Mouse (Mus musculus) liver, embryonic 11.5 days (tissue): Measurements from ENCODE around the gene Kif21a. TPM values are rescaled to one million over a fixed set of nuclear protein-coding genes. Genes with fewer than 3 reads are reported as not detected.

Source experiments
- ATAC-seq: fragments of 200-750 bp; cut with Nextera tagmentation; replicated peaks from 2 replicates; pipeline ENCODE4 v1.8.0; 2017; ENCODE audit warnings: moderate number of reproducible peaks, mild to moderate bottlenecking, moderate TSS enrichment, moderate library complexity; ENCODE audit not compliant: low FRiP score
- DNase-seq: peaks from one replicate; pipeline ENCODE4 v3.0.0-alpha.2; 2017; ENCODE audit warnings: low spot score
- H3K27ac ChIP-seq: fragments of 300-500 bp; sonication (generic); 2 replicates; pipeline ENCODE4 v1.5.1; 2014; ENCODE audit warnings: mild to moderate bottlenecking, low read depth, low read length, control low read depth
- H3K27me3 ChIP-seq: fragments of 300-500 bp; sonication (generic); replicated peaks from 2 replicates; pipeline ENCODE4 v1.6.1; 2014; ENCODE audit warnings: low read length, mixed read lengths; ENCODE audit not compliant: control insufficient read depth, insufficient read depth
- H3K36me3 ChIP-seq: fragments of 300-500 bp; sonication (generic); 2 replicates; pipeline ENCODE4 v1.6.1; 2014; ENCODE audit warnings: mild to moderate bottlenecking, low read length, moderate library complexity, mixed read lengths; ENCODE audit not compliant: control insufficient read depth, insufficient read depth
- H3K4me1 ChIP-seq: fragments of 300-500 bp; sonication (generic); replicated peaks from 2 replicates; pipeline ENCODE4 v1.6.1; 2014; ENCODE audit warnings: low read length, mixed read lengths; ENCODE audit not compliant: control insufficient read depth, insufficient read depth
- H3K4me2 ChIP-seq: fragments of 300-500 bp; sonication (generic); 2 replicates; pipeline ENCODE4 v1.6.1; 2014; ENCODE audit warnings: mild to moderate bottlenecking, control low read depth, moderate library complexity
- H3K4me3 ChIP-seq: fragments of 300-500 bp; sonication (generic); 2 replicates; pipeline ENCODE4 v1.5.1; 2014; ENCODE audit warnings: low read depth, low read length, control low read depth
- H3K9ac ChIP-seq: fragments of 300-500 bp; sonication (generic); 2 replicates; pipeline ENCODE4 v1.6.1; 2014; ENCODE audit warnings: low read depth, low read length, control low read depth
- H3K9me3 ChIP-seq: fragments of 300-500 bp; sonication (generic); 2 replicates; pipeline ENCODE4 v1.6.1; 2016; ENCODE audit warnings: low read length, inconsistent platforms, mixed read lengths; ENCODE audit not compliant: control insufficient read depth
- WGBS: fragments of 180-500 bp; shearing (Covaris S2); extraction: QIAGEN DNeasy Blood & Tissue Kit; methylation state at CpG from one replicate; pipeline ENCODE4 v1.1.7; 2014; 5-methylcytosine and 5-hydroxymethylcytosine counted together
- polyA plus RNA-seq: library from polyadenylated mRNA; unstranded; fragments of >200 nt; fragmentation: Nextera tagmentation; extraction: Ambion mirVana; gene quantifications from 2 replicates; pipeline ENCODE4 v1.2.1, GENCODE M21; 2014

Kif21a gene
- polyA plus RNA-seq, 1 experiment from 2014 or later: 4.1 TPM

DNA sequence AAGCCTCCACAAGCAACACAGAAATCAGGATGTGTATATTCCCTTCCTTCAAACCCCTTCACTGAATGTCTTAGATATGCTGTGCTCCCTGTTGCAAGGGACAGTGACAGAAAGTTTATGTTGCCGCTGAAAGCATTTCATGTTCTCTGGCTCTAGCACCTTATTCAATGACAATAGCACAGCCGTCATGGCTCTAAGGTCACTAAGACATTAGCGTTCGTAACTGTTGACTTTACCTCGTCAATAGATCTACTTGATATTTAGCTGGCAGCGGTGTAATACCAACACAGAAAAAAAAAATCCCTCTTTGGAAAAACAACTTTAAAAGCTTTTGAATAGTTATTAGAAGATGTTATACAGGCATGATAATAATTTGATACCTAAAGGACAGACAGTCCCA, 16.2 kb downstream of the Kif21a start:
- ATAC-seq (no peak), DNase-seq (no peak)
- Histone ChIP-seq H3K4me2 (no peak overlapping the region), H3K27me3 (no peaks in the 10 kb centered on the region), H3K36me3 (no peaks in the 10 kb centered on the region), H3K27ac (no peak overlapping the region), H3K4me1 (no peaks in the 10 kb centered on the region; the same call in 1 of the 2 replicates), H3K4me3 (no peak overlapping the region), H3K9me3 (no peaks in the 10 kb centered on the region), H3K9ac (no peak overlapping the region)
- 75% methylated on average over 6 of the region's 6 CpGs for WGBS

DNA sequence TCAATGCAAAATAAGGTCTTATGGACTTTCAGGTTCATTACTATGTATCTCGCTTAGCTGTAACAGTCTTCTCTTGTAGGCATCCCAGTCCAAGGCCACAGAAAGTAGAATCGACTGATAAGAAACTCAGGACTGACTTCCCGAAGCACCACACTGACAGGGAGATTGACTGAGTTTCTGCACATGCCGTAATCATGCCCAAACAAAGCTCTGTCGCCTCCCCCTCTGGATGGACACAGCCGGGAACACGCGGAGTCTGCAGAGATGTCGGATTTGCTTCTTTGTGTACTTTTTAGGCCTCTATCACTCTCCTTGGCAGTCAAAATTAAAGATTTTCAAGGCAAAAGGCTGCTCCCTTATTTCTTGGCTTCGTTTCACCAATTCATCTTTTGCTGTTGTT, 20.8 kb downstream of the Kif21a start:
- no peak overlapping the region for H3K4me3 ChIP-seq
- H3K27ac ChIP-seq: no peak overlapping the region
- no peak overlapping the region for H3K4me2 ChIP-seq
- DNase-seq (no peak), ATAC-seq (no peak)
- no peaks in the 10 kb centered on the region for H3K27me3 ChIP-seq
- 75% methylated on average over 10 of the region's 10 CpGs for WGBS
- no peak overlapping the region for H3K9ac ChIP-seq
- no peaks in the 10 kb centered on the region for H3K4me1 ChIP-seq
- no peaks in the 10 kb centered on the region for H3K9me3 ChIP-seq
- H3K36me3 ChIP-seq: no peaks in the 10 kb centered on the region

GRCm38 (mm10) chr15:91028494-91028893, 21.3 kb downstream of the Kif21a start:
- Histone ChIP-seq H3K36me3 (no peaks in the 10 kb centered on the region), H3K9me3 (no peaks in the 10 kb centered on the region), H3K9ac (no peak overlapping the region), H3K4me1 (no peaks in the 10 kb centered on the region), H3K27ac (no peak overlapping the region), H3K27me3 (no peaks in the 10 kb centered on the region), H3K4me2 (no peak overlapping the region), H3K4me3 (no peak overlapping the region)
- WGBS: 74% methylated on average over 10 of the region's 10 CpGs
- DNase-seq: no peak
- no peak for ATAC-seq

GRCm38 (mm10) chr15:91022276-91022675, 27.5 kb downstream of the Kif21a start:
- Histone ChIP-seq H3K9me3 (no peaks in the 10 kb centered on the region), H3K27ac (no peak overlapping the region), H3K27me3 (no peaks in the 10 kb centered on the region), H3K4me2 (no peak overlapping the region), H3K36me3 (no peaks in the 10 kb centered on the region), H3K4me3 (no peak overlapping the region), H3K9ac (no peak overlapping the region), H3K4me1 (no peaks in the 10 kb centered on the region)
- whole genome bisulfite sequencing: 77% methylated on average over 8 of the region's 8 CpGs
- ATAC-seq: no peak
- no peak for DNase-seq

- Histone ChIP-seq H3K9me3 (no peaks in the 10 kb centered on the region), H3K9ac (no peak overlapping the region), H3K27me3 (no peaks in the 10 kb centered on the region), H3K36me3 (no peaks in the 10 kb centered on the region), H3K4me1 (no peaks in the 10 kb centered on the region), H3K4me3 (no peak overlapping the region), H3K27ac (no peak overlapping the region), H3K4me2 (no peak overlapping the region)
- WGBS: 77% methylated on average over 3 of the region's 3 CpGs
- DNase-seq (no peak), ATAC-seq (no peak)
Measured at GRCm38 (mm10) chr15:91018861-91019187, 30.9 kb downstream of the Kif21a start.

DNA sequence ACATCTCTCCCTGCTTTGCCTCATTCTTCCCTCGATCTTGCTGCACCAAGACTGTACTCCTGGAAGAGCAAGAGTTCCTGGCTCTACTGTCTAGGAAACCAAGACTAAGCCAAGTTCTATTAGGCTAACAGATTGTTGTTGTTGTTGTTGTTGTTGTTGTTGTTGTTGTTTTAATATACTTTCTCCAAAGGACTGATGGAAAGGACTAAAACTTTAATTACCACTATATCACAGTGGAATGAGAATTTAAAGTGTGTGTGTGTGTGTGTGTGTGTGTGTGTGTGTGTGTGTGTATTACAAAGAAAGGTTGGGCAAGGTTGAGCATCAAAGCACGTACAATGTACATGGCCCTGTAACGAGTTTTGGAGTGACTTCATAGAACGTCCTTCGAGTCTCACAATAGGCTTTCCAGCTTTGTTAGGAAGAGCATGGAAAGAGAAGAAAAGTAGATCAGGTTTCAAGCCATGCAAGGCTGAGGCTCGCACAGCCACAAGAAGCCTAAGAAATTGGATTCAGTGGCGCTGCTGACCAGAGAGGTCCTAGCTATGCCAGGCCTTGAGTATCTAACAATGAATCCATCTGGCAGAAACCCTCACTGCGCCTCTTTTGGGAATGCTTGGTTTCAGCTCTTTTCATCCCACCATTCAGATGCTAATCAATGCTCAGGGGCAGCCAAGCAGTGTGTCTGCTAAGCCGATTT, 31.4 kb downstream of the Kif21a start:
- Histone ChIP-seq H3K27ac (no peak overlapping the region), H3K4me2 (no peak overlapping the region), H3K27me3 (no peaks in the 10 kb centered on the region), H3K4me1 (no peaks in the 10 kb centered on the region), H3K36me3 (no peaks in the 10 kb centered on the region), H3K4me3 (no peak overlapping the region), H3K9me3 (no peaks in the 10 kb centered on the region), H3K9ac (no peak overlapping the region)
- no peak for ATAC-seq
- no peak for DNase-seq
- 70% methylated on average over 9 of the region's 9 CpGs for WGBS

- no peaks in the 10 kb centered on the region for H3K9me3 ChIP-seq
- no peak overlapping the region for H3K4me3 ChIP-seq
- ATAC-seq: 0 out of 2 replicates have a peak, but pooled peaks have one; percentile 36
- H3K4me2 ChIP-seq: no peak overlapping the region
- 70% methylated on average over 23 of the region's 23 CpGs for WGBS
- no peaks in the 10 kb centered on the region for H3K36me3 ChIP-seq
- H3K4me1 ChIP-seq: no peaks in the 10 kb centered on the region
- no peak overlapping the region for H3K27ac ChIP-seq
- H3K27me3 ChIP-seq: no peaks in the 10 kb centered on the region
- no peak overlapping the region for H3K9ac ChIP-seq
- DNase-seq: no peak
Measured at GRCm38 (mm10) chr15:91017261-91018160, 32.2 kb downstream of the Kif21a start.

GRCm38 (mm10) chr15:91016366-91016765, 33.4 kb downstream of the Kif21a start:
- no peaks in the 10 kb centered on the region for H3K36me3 ChIP-seq
- no peaks in the 10 kb centered on the region for H3K4me1 ChIP-seq
- no peaks in the 10 kb centered on the region for H3K9me3 ChIP-seq
- ATAC-seq (no peak), DNase-seq (no peak)
- WGBS: 92% methylated on average over 12 of the region's 12 CpGs
- H3K4me3 ChIP-seq: no peak overlapping the region
- no peak overlapping the region for H3K27ac ChIP-seq
- H3K4me2 ChIP-seq: no peak overlapping the region
- no peaks in the 10 kb centered on the region for H3K27me3 ChIP-seq
- no peak overlapping the region for H3K9ac ChIP-seq
